Mouse (Mus musculus) intestine, postnatal 0 days (tissue): ENCODE results near the gene Vil1. TPM values are rescaled to one million over a fixed set of nuclear protein-coding genes. Genes with fewer than 3 reads are reported as not detected.

Source experiments
- ATAC-seq: fragments of 200-750 bp; cut with Nextera tagmentation; 2 replicates; pipeline ENCODE4 v1.8.0; 2017; ENCODE audit warnings: mild to moderate bottlenecking, moderate TSS enrichment, moderate library complexity
- H3K27ac ChIP-seq: fragments of 300-500 bp; sonication (generic); 2 replicates; pipeline ENCODE4 v1.5.1; 2014; ENCODE audit warnings: mild to moderate bottlenecking, low read depth, low read length, moderate library complexity
- H3K27me3 ChIP-seq: fragments of 300-500 bp; sonication (generic); replicated peaks from 2 replicates; pipeline ENCODE4 v1.6.1; 2014; ENCODE audit warnings: low read length, mixed read lengths; ENCODE audit not compliant: control insufficient read depth, insufficient read depth
- H3K36me3 ChIP-seq: fragments of 300-500 bp; sonication (generic); 2 replicates; pipeline ENCODE4 v1.6.1; 2014; ENCODE audit warnings: mild to moderate bottlenecking, moderate library complexity; ENCODE audit not compliant: control insufficient read depth, insufficient read depth
- H3K4me1 ChIP-seq: fragments of 300-500 bp; sonication (generic); replicated peaks from 2 replicates; pipeline ENCODE4 v1.6.1; 2014; ENCODE audit warnings: antibody characterized with exemption, low read length, mixed read lengths; ENCODE audit not compliant: control insufficient read depth, insufficient read depth
- H3K4me2 ChIP-seq: fragments of 300-500 bp; sonication (generic); replicated peaks from 2 replicates; pipeline ENCODE4 v1.6.1; 2014; ENCODE audit warnings: low read depth, mild to moderate bottlenecking, moderate library complexity
- H3K4me3 ChIP-seq: fragments of 300-500 bp; sonication (generic); 2 replicates; pipeline ENCODE4 v1.5.1; 2014; ENCODE audit warnings: low read depth, low read length
- H3K9ac ChIP-seq: fragments of 300-500 bp; sonication (generic); 2 replicates; pipeline ENCODE4 v1.6.1; 2014; ENCODE audit warnings: mild to moderate bottlenecking, low read depth, low read length
- H3K9me3 ChIP-seq: fragments of 300-500 bp; sonication (generic); 2 replicates; pipeline ENCODE4 v1.6.1; 2016; ENCODE audit warnings: mixed run types; ENCODE audit not compliant: control insufficient read depth
- CTCF ChIP-seq: sonication (generic); IDR thresholded peaks from 2 replicates; pipeline ENCODE4 v1.5.1; 2016; ENCODE audit warnings: low read depth, mild to moderate bottlenecking, control low read depth, antibody characterized with exemption, moderate library complexity
- WGBS: fragments of 180-500 bp; shearing (Covaris S2); extraction: QIAGEN DNeasy Blood & Tissue Kit; methylation state at CpG from one replicate; pipeline ENCODE4 v1.1.7; 2014; 5-methylcytosine and 5-hydroxymethylcytosine counted together
- polyA plus RNA-seq: library from polyadenylated mRNA; unstranded; fragments of >200 nt; fragmentation: Nextera tagmentation; extraction: Ambion mirVana; gene quantifications from 2 replicates; pipeline ENCODE4 v1.2.1, GENCODE M21; 2015

Vil1 gene
- polyA plus RNA-seq, 1 experiment from 2014 or later, result 217 TPM

DNA sequence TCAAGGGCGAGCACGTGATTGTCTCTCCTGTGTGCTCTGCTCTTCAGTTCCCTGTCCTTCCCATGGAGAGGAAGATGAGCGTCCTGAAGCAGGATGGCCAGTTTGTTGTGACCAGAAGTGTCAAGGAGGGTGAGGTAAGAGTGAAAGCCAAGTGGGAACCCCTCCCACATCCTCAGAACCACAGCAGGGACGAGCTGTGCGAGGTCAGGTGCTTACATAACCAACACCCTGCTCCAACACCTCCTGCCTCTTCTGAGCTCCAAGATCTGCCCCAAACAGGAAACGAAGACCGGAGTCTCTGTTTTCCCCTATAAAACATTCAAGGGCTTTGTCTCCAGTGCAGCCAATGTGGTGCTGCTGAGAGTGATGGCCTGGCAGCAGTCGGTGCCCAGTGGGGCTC, 44.9 kb upstream of the Vil1 start:
- Histone ChIP-seq H3K27me3 (no peaks in the 10 kb centered on the region), H3K4me1 (no peaks in the 10 kb centered on the region), H3K4me2 (no peak overlapping the region), H3K27ac (no peak overlapping the region), H3K9ac (no peak overlapping the region), H3K4me3 (no peak overlapping the region), H3K9me3 (no peaks in the 10 kb centered on the region), H3K36me3 (no peaks in the 10 kb centered on the region)
- no peak for TF ChIP-seq CTCF
- 63% methylated on average over 8 of the region's 8 CpGs for WGBS
- no peak for ATAC-seq

DNA sequence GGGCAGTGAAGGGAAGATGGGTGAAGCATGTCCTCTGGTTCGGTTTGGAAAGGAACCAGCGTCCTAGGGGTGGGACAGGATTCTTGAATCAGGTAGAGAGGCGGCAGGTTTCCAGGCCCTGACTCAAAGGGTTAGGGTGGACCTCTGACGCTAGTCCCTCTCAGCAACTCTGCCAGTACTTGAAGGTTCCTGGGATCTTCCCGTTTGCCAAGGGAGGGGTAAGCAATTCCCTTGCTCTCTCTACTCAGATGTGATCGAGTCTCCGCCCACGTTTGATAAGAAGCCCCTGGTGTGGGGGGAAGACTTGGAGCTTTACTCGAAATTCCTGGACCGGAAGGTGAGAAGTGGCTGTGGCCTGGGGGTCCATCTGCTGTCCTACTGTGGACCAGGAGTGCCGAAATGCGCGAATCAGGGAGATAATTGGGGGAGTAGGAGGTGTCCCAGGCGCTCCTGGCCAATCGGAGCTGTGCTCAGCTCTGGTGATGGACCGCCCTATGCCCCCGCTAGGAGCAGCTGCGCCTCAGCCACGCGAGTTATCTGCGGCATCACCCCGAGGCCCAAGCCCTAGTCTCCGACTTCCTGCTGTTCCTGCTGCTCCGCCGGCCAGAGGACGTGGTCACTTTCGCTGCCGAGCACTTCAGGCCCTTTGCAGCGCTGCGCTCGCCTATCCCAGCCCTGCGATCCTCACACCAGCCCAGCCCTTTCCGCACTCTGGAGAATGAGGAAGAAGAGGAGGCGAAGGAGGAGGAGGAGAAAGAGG, 41.1 kb upstream of the Vil1 start:
- Histone ChIP-seq H3K4me1 (no peaks in the 10 kb centered on the region), H3K27me3 (no peaks in the 10 kb centered on the region), H3K9me3 (no peaks in the 10 kb centered on the region), H3K4me2 (peak overlapping the region; percentile 67), H3K4me3 (peak overlapping the region; percentile 31), H3K9ac (peak overlapping the region; percentile 45; the same call in 1 of the 2 replicates), H3K36me3 (no peaks in the 10 kb centered on the region), H3K27ac (no peak overlapping the region; the same call in 1 of the 2 replicates)
- TF ChIP-seq CTCF, result peak; percentile 43
- 9% methylated on average over 34 of the region's 34 CpGs for WGBS
- peak; percentile 74 for ATAC-seq

DNA sequence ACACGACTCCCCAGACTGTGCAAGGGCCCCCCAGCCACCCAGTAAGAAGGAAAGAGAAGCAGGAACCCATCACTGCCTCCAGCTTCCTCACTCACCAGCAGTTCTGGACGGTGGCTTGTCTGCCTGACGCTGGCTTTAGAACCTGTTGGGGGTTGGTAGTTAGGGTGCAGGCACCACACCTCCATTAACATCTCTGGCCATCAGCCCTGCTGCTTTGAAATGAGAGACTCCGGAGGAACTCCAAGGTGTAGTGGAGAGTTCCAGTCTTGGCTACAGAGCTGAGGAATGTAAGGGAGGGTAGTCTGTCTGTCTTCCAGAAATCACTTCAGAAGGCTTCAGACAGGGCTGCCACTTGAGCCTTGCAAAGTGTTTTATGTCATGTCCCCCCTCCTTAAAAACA, 39.1 kb upstream of the Vil1 start:
- Histone ChIP-seq H3K27ac (no peak overlapping the region), H3K4me1 (no peaks in the 10 kb centered on the region), H3K4me3 (no peak overlapping the region), H3K27me3 (no peaks in the 10 kb centered on the region), H3K36me3 (no peaks in the 10 kb centered on the region), H3K4me2 (no peak overlapping the region), H3K9ac (no peak overlapping the region), H3K9me3 (no peaks in the 10 kb centered on the region)
- WGBS, result 56% methylated on average over 4 of the region's 4 CpGs
- no peak for ATAC-seq
- TF ChIP-seq CTCF, result no peak

DNA sequence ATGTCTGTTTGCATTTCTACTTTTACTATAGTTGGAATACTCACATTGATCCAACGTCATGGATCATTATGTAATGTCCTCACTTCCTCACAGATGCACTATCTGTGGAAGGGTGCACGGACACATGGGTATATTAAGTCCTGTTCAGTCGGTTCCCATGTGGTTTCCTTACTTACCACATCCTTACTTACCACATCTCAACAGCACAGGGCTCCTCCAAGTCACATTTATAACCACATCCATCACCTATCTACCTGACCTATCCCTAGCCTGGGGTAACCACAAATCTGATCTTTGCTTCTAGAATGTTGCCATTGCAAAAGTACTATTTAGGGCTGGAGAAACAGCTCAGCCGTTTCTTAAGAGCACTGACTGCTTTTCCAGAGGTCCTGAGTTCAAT, 35.8 kb upstream of the Vil1 start:
- ATAC-seq, result no peak
- no peaks in the 10 kb centered on the region for H3K4me1 ChIP-seq
- no peak for TF ChIP-seq CTCF
- no peak overlapping the region for H3K4me2 ChIP-seq
- no peaks in the 10 kb centered on the region for H3K9me3 ChIP-seq
- no peak overlapping the region for H3K9ac ChIP-seq
- H3K36me3 ChIP-seq, result no peaks in the 10 kb centered on the region
- no peak overlapping the region for H3K27ac ChIP-seq
- H3K4me3 ChIP-seq, result no peak overlapping the region
- WGBS, result 75% methylated on average over 4 of the region's 4 CpGs
- H3K27me3 ChIP-seq, result no peaks in the 10 kb centered on the region

DNA sequence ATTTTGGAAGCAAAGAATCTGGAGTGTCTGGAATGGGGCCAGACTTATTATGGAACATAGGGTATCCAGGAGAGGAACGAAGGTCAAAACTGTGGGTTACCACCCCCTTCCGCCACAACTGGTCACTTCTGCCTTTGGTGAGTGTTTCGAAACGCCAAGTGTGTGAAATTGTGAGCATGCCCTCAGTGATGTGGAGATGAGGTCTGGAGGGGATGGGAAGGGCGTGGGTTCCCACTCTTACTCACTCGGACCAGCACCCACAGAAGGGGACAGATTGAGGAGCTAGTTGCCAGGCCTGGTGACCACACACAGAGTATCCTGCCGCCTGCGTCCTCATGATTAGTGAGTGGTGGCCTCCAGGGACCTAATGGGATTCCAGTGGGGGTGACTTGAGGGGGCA, 34.2 kb upstream of the Vil1 start, which contains the start of gene Slc11a1:
TSS of gene Slc11a1 (plus strand) at position 216 of the 400 bp plus-strand sequence.
- ATAC-seq, result no peak
- no peak for TF ChIP-seq CTCF
- no peaks in the 10 kb centered on the region for H3K27me3 ChIP-seq
- H3K4me3 ChIP-seq, result no peak within 1 kb of the TSS
- H3K4me2 ChIP-seq, result no peak within 1 kb of the TSS
- no peaks in the 10 kb centered on the region for H3K9me3 ChIP-seq
- no peaks in the 10 kb centered on the region for H3K4me1 ChIP-seq
- 80% methylated on average over 8 of the region's 8 CpGs for WGBS
- H3K36me3 ChIP-seq, result no peaks in the 10 kb centered on the region
- no peak within 1 kb of the TSS for H3K27ac ChIP-seq
- H3K9ac ChIP-seq, result no peak within 1 kb of the TSS

DNA sequence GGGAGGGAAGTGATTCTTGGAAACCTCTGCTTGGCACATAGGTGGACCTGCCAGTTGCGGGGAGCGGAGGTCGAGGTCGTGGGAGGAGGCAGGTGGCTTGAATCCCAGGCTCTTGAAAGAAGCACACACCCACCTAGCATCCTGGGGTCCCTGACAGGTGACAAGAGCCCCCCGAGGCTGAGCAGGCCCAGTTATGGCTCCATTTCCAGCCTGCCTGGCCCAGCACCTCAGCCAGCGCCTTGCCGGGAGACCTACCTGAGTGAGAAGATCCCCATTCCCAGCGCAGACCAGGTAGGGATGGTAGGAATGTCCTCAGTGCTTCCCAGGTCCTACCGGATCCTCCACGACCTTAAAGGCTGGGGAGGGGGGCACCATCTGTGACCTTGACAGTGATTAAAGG, 33.6 kb upstream of the Vil1 start:
- Histone ChIP-seq H3K36me3 (no peaks in the 10 kb centered on the region), H3K9me3 (no peaks in the 10 kb centered on the region), H3K9ac (no peak overlapping the region), H3K4me2 (no peak overlapping the region), H3K27me3 (no peaks in the 10 kb centered on the region), H3K4me3 (no peak overlapping the region), H3K27ac (no peak overlapping the region), H3K4me1 (no peaks in the 10 kb centered on the region)
- WGBS, result 75% methylated on average over 10 of the region's 10 CpGs
- no peak for ATAC-seq
- TF ChIP-seq CTCF, result no peak
